Mouse (Mus musculus) cerebellum, adult 8-10 months (tissue): ENCODE results near the gene 9030624G23Rik.
"Not testable (repeated sequence)": the region's sequence is repeated elsewhere in the genome, so short reads cannot be mapped to it uniquely, and the experiment has no call there.

Experiments used
- DNase-seq: peaks from one replicate; pipeline ENCODE4 v3.0.0; 2022

Gene 9030624G23Rik

DNA sequence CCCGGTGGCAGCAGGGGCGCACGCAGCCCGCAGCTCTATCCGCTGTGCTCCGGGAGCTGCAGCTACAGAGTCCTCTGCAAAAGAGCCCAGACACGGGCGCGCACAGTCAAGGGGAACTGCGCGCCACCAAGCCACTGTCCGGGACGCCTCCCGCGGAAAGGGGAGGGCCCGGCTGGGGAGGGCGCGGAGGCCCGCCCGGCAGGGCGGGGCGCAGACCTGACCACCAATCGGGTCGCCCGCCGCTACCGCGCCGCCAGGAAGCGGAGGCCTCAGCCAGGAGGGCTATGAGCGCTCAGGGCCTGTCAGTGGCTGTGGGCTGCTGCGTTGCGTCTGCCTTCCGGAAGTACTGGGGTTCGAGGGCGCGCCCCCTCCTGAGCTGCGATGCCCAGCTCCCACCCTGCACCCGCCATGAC lies at the start of gene 9030624G23Rik:
TSS of gene 9030624G23Rik (minus strand) at position 139 of the 413 bp plus-strand sequence.
- DNase-seq: not testable (repeated sequence)

DNA sequence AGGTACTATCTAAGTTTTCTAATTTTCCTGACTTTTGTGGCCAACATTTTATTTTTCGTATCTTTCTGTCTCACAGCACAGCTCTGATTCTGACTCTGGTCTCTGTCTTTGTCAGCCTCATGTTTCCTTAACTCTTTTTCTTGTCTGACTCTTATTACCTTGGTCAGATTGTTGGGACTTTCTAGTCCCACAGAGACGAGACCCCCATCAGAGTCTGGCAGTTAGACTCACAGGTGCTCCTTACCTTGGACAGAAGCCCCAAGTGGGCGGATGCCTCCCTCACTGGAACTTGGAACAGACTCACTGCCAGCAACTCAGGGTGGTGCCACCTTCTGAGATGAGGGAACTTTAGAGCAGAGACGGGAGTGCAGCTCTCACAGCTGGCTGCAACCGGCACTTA lies 13.9 kb downstream of the 9030624G23Rik start:
- DNase-seq: not testable (repeated sequence)
